Mouse (Mus musculus) testis, adult 2 months (tissue): ENCODE measurements around the gene Igsf21. TPM values are rescaled to one million over a fixed set of nuclear protein-coding genes. Genes with fewer than 3 reads are reported as not detected.

Source experiments
- H3K27ac ChIP-seq: fragments of 200-500 bp; 2 replicates; pipeline ENCODE4 v1.5.1; 2012; ENCODE audit warnings: low read depth, low read length; ENCODE audit not compliant: control insufficient read depth, insufficient read depth
- H3K27me3 ChIP-seq: fragments of 200-500 bp; 2 replicates; pipeline ENCODE4 v1.6.1; 2012; ENCODE audit warnings: mild to moderate bottlenecking, low read length, moderate library complexity; ENCODE audit not compliant: control insufficient read depth, insufficient read depth
- H3K36me3 ChIP-seq: fragments of 200-500 bp; 2 replicates; pipeline ENCODE4 v1.6.1; 2012; ENCODE audit warnings: mild to moderate bottlenecking, low read length; ENCODE audit not compliant: control insufficient read depth, insufficient read depth
- H3K4me1 ChIP-seq: fragments of 200-500 bp; 2 replicates; pipeline ENCODE4 v1.6.1; 2012; ENCODE audit warnings: low read length; ENCODE audit not compliant: control insufficient read depth, insufficient read depth
- H3K4me3 ChIP-seq: fragments of 200-500 bp; 2 replicates; pipeline ENCODE4 v1.5.1; 2012; ENCODE audit warnings: low read depth, mild to moderate bottlenecking, low read length, moderate library complexity, mixed read lengths; ENCODE audit not compliant: control insufficient read depth
- CTCF ChIP-seq: fragments of 200-500 bp; IDR thresholded peaks from 2 replicates; pipeline ENCODE4 v1.5.1; 2012; ENCODE audit warnings: low read depth, mild to moderate bottlenecking, inconsistent platforms, low read length, moderate library complexity; ENCODE audit not compliant: control insufficient read depth, insufficient read depth, insufficient replicate concordance
- POLR2A ChIP-seq: fragments of 200-500 bp; IDR thresholded peaks from 2 replicates; pipeline ENCODE4 v1.6.1; 2012; ENCODE audit warnings: low read depth, mild to moderate bottlenecking, inconsistent platforms, low read length, moderate library complexity; ENCODE audit not compliant: control insufficient read depth
- polyA plus RNA-seq: library from polyadenylated mRNA; depleted of rRNA; stranded (reverse); fragments of >200 nt; gene quantifications from 2 replicates; pipeline ENCODE4 v1.2.3, GENCODE M21; 2012

The Igsf21 gene
- polyA plus RNA-seq, 1 experiment: 0.41 TPM

DNA sequence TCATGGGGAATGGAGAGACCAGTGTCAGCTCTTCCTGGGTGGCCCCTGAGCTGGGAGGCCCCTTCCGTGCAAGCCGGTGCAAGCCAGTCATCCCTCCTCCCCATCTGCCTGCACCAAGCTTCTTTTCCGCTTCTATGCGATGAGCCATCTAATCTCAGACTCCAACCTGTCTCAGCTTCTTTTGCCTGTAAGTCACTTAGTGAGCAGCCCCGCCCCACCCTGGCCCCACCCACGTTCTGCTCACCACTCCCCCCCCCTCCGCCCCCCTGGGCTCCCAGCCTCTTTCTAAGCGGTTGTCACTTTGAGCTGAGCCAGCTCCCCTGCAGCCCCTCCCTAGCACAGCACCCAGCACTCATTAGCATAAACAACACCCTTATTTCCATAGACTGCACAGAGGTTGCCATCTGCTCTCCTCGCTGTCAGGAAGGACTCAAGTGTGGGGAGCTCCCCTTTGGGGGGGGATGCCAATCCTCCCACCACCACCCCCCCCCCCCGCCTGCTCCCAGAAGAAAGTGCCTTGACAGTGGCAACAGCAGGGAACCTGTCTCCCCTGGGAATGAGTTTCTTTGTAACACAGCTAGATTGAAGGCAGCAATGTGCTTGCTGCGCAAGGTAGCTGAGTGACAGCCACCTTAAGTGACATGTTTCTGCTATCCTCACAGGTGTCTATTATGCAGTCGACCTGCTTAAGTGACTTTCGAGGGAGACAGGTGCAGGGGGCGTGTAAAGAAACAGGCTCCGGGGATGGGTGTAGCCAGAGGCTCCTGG is 176.8 kb downstream of the Igsf21 start:
- H3K27ac ChIP-seq: peak overlapping the region; percentile 29
- no peaks in the 10 kb centered on the region for H3K27me3 ChIP-seq
- TF ChIP-seq POLR2A (no peak), CTCF (no peak)
- no peaks in the 10 kb centered on the region for H3K36me3 ChIP-seq
- H3K4me1 ChIP-seq: peaks cover 14% of the 10 kb centered on the region
- no peak overlapping the region for H3K4me3 ChIP-seq

DNA sequence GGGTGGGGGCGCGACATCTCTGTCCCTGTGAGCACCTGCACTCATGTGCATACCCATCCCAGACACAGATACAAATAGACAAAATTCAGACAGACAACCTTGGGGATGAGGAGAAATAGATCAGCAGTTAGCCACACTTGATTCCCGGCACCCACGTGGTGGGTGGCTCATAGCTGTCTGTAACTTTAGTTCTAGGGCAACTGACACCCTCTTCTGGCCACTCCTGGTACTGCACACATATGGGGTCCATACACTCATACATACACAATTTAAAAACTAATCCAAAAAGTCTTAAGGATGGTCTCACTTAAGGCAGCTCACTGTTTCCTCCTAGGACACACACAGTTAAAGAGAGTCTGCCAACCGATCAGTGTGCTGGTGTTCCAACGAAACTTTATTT is 178.1 kb downstream of the Igsf21 start:
- no peak for TF ChIP-seq POLR2A
- TF ChIP-seq CTCF: peak; percentile 56; the same call in 1 of the 2 replicates
- no peaks in the 10 kb centered on the region for H3K36me3 ChIP-seq
- peaks cover 14% of the 10 kb centered on the region for H3K4me1 ChIP-seq
- H3K27ac ChIP-seq: no peak overlapping the region
- H3K27me3 ChIP-seq: no peaks in the 10 kb centered on the region
- no peak overlapping the region for H3K4me3 ChIP-seq

DNA sequence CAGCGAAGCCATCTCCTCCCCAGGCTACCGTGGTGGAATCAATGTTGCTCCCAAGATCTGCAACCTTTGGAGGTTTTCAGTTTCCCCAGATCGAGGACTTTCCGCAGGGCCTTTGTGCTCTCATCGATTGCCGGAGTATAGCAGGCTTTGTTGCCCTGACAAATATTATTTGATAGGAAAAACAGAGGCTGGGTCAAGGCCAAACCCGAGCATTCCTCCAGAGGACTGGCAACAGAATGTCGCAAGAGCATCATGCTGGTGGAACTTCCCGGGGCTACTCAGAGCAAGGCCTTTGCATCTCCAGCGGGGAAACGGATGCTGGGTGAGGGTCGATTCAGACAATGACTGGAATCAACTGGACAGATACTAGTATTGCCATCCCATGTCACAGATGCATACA is 180.6 kb downstream of the Igsf21 start:
- no peaks in the 10 kb centered on the region for H3K27me3 ChIP-seq
- H3K27ac ChIP-seq: peak overlapping the region; percentile 93
- peaks cover 12% of the 10 kb centered on the region for H3K4me1 ChIP-seq
- peak overlapping the region; percentile 85 for H3K4me3 ChIP-seq
- no peaks in the 10 kb centered on the region for H3K36me3 ChIP-seq
- TF ChIP-seq POLR2A (no peak), CTCF (no peak)

DNA sequence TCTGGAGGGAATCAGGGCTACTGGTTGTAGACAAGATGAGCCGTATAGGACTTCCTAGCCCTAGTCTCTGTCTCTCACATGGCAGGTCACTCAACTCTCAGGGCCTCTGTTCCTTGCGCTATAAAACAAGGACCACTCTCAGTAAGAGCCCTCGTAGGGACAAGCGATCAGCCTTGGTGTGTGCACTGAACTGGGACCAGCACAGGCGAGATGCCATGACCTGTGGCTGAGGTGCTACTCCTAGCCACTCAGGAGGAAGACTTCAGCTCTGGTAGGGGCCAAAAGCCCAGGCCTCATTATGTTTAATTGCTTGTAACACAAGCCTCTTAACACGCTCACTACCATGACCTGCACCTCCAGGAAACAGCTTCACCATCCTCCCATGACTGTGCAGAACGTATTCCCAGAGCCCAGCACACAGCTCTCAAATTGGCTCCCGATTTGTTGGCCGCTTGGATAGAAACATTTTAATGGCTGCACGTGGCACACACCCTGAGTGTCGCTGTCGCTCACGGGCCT is 183.4 kb downstream of the Igsf21 start:
- Histone ChIP-seq H3K27me3 (no peaks in the 10 kb centered on the region), H3K27ac (no peak overlapping the region), H3K4me1 (peaks cover 8% of the 10 kb centered on the region), H3K4me3 (no peak overlapping the region), H3K36me3 (no peaks in the 10 kb centered on the region)
- TF ChIP-seq POLR2A (no peak), CTCF (no peak)

DNA sequence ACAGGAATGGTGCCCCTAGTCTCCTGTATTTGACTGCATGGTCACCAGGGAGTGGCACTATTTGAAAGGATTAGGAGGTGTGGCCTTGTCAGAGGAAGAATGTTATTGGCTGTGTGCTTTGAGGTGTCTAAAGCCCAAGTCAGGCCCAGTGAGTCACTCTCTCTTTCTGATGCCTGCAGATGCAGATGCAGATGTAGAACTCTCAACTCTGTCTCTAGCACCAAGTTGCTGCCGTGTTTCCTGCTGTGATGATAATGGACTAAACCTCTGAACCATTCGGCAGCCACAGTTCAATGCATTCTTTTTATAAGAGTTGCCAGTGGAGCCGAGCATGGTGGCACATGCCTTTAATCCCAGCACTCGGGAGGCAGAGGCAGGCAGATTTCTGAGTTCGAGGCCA is 186.3 kb downstream of the Igsf21 start:
- no peaks in the 10 kb centered on the region for H3K36me3 ChIP-seq
- no peaks in the 10 kb centered on the region; the same call in 1 of the 2 replicates for H3K4me1 ChIP-seq
- no peak overlapping the region for H3K4me3 ChIP-seq
- no peaks in the 10 kb centered on the region for H3K27me3 ChIP-seq
- no peak overlapping the region for H3K27ac ChIP-seq
- TF ChIP-seq CTCF (no peak), POLR2A (no peak)

DNA sequence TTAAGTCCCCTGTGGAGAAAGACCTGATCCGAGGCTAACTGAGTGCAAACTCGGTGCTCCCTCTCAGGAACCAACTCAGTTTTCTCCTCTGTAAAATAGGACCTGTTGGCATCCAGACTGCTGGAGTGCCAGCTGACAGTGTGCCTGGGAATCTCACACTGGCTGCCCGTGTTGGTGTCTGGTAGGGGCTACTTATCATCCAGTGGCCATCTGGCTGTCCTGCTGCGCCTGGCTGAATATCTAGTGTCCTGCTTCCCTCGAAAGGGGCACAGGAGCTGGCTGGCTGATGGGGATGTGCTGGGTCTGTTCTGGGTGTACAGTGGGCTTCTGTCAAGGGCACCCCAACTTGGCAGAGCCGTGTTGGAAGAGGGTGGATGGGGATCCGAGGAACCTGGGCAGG is 193.5 kb downstream of the Igsf21 start:
- H3K27me3 ChIP-seq: no peaks in the 10 kb centered on the region
- H3K4me3 ChIP-seq: no peak overlapping the region
- no peaks in the 10 kb centered on the region for H3K36me3 ChIP-seq
- TF ChIP-seq CTCF (no peak), POLR2A (no peak)
- no peak overlapping the region for H3K27ac ChIP-seq
- H3K4me1 ChIP-seq: no peaks in the 10 kb centered on the region

DNA sequence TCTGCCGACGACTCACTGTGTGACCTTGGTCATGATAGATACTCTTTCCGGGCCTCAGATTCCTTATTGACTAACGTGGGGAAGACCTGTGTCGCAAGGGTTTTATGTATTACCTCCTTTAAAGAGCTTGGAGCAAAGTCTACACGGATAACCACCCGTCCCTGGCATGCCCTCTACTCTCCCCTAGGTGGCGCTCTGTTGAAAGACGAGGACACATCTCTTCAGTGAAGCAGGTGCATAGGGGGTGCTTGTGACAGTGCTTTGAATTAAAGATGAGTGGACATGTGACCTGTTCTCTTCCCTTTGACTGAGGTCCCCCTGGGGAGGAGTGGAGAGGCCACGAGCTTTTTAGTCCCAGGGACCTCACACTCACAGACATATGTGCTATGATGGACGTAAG is 194.0 kb downstream of the Igsf21 start:
- Histone ChIP-seq H3K36me3 (no peaks in the 10 kb centered on the region), H3K4me1 (no peaks in the 10 kb centered on the region), H3K27ac (no peak overlapping the region), H3K4me3 (no peak overlapping the region), H3K27me3 (no peaks in the 10 kb centered on the region)
- TF ChIP-seq CTCF (peak; percentile 73; the same call in 1 of the 2 replicates), POLR2A (no peak)
